Mouse (Mus musculus) liver, embryonic 11.5 days (tissue): ENCODE measurements around the gene Amt. TPM values are rescaled to one million over a fixed set of nuclear protein-coding genes. Genes with fewer than 3 reads are reported as not detected.
A peak's percentile ranks its signal among the peaks of the same experiment; 100 is the strongest.
"Not testable (repeated sequence)": the region's sequence is repeated elsewhere in the genome, so short reads cannot be mapped to it uniquely, and the experiment has no call there.

Experiments used
- ATAC-seq: fragments of 200-750 bp; cut with Nextera tagmentation; replicated peaks from 2 replicates; pipeline ENCODE4 v1.8.0; 2017; ENCODE audit warnings: moderate number of reproducible peaks, mild to moderate bottlenecking, moderate TSS enrichment, moderate library complexity; ENCODE audit not compliant: low FRiP score
- DNase-seq: peaks from one replicate; pipeline ENCODE4 v3.0.0-alpha.2; 2017; ENCODE audit warnings: low spot score
- H3K27ac ChIP-seq: fragments of 300-500 bp; sonication (generic); 2 replicates; pipeline ENCODE4 v1.5.1; 2014; ENCODE audit warnings: mild to moderate bottlenecking, low read depth, low read length, control low read depth
- H3K27me3 ChIP-seq: fragments of 300-500 bp; sonication (generic); replicated peaks from 2 replicates; pipeline ENCODE4 v1.6.1; 2014; ENCODE audit warnings: low read length, mixed read lengths; ENCODE audit not compliant: control insufficient read depth, insufficient read depth
- H3K36me3 ChIP-seq: fragments of 300-500 bp; sonication (generic); 2 replicates; pipeline ENCODE4 v1.6.1; 2014; ENCODE audit warnings: mild to moderate bottlenecking, low read length, moderate library complexity, mixed read lengths; ENCODE audit not compliant: control insufficient read depth, insufficient read depth
- H3K4me1 ChIP-seq: fragments of 300-500 bp; sonication (generic); replicated peaks from 2 replicates; pipeline ENCODE4 v1.6.1; 2014; ENCODE audit warnings: low read length, mixed read lengths; ENCODE audit not compliant: control insufficient read depth, insufficient read depth
- H3K4me2 ChIP-seq: fragments of 300-500 bp; sonication (generic); 2 replicates; pipeline ENCODE4 v1.6.1; 2014; ENCODE audit warnings: mild to moderate bottlenecking, control low read depth, moderate library complexity
- H3K4me3 ChIP-seq: fragments of 300-500 bp; sonication (generic); 2 replicates; pipeline ENCODE4 v1.5.1; 2014; ENCODE audit warnings: low read depth, low read length, control low read depth
- H3K9ac ChIP-seq: fragments of 300-500 bp; sonication (generic); 2 replicates; pipeline ENCODE4 v1.6.1; 2014; ENCODE audit warnings: low read depth, low read length, control low read depth
- H3K9me3 ChIP-seq: fragments of 300-500 bp; sonication (generic); 2 replicates; pipeline ENCODE4 v1.6.1; 2016; ENCODE audit warnings: low read length, inconsistent platforms, mixed read lengths; ENCODE audit not compliant: control insufficient read depth
- WGBS: fragments of 180-500 bp; shearing (Covaris S2); extraction: QIAGEN DNeasy Blood & Tissue Kit; methylation state at CpG from one replicate; pipeline ENCODE4 v1.1.7; 2014; 5-methylcytosine and 5-hydroxymethylcytosine counted together
- polyA plus RNA-seq: library from polyadenylated mRNA; unstranded; fragments of >200 nt; fragmentation: Nextera tagmentation; extraction: Ambion mirVana; gene quantifications from 2 replicates; pipeline ENCODE4 v1.2.1, GENCODE M21; 2014

Amt gene
- polyA plus RNA-seq, 1 experiment from 2014 or later = 16.0 TPM

DNA sequence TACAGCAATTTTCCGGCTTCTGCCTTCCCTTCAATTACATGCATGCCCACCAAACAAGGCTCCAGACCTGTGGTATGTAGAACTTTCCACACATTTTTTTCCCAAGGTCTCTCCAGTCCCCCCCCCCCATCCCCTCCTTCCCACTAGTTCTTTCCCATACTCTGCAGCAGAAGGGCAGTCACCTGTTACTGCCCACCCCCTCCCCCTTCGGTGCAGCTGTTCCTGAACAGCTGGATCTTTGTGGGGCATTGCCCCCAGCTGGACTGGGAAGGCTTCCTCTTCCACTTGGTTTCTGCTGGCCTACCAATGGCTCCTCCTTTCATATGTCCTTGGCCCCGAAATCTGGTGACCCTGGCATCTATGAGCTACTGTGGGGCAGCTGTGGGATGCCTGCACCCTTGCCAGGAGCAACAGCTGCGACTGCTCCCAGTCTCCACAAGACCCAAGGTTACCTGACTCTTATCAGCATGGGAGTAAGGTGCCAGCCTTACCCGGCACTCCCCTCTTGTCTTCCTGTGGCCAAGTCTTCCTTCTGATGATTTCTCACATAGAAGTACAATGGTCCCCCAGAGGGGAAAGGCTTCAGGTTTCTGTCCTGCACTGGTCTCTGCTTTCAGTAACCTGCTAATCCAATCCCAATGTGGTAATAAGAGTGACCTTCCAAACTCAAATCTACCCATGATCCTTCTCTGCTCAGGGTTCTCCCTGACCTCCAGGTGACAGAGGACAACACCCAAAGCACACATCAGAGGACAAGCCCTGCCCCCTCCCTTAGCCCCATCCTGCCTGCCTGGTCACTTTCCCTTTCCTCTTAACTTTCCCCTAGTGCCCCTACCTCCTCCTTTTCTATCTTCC lies 21.9 kb upstream of the Amt start:
- no peak for DNase-seq
- Histone ChIP-seq H3K4me2 (no peak overlapping the region), H3K4me3 (no peak overlapping the region), H3K27ac (no peak overlapping the region), H3K36me3 (no peaks in the 10 kb centered on the region), H3K9me3 (no peaks in the 10 kb centered on the region), H3K9ac (no peak overlapping the region), H3K27me3 (no peaks in the 10 kb centered on the region), H3K4me1 (no peaks in the 10 kb centered on the region)
- ATAC-seq = no peak
- 65% methylated on average over 5 of the region's 5 CpGs for WGBS

DNA sequence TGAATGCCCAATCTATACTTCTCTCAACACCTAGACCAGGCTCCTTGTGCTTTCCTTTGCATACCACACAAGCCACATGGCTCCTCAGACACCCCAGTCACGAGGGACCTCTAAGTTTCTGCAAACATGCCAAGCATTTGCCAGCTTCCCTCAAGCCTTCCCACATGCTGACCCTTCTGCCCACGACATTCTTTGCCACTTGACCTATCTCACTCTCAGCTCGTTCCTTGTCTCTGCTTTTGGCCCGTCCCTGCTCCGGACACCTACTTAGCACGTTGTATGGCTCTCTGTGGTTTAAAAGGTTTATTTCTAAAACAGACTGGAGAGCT lies 21.4 kb upstream of the Amt start:
- DNase-seq (no peak), ATAC-seq (no peak)
- no peaks in the 10 kb centered on the region for H3K27me3 ChIP-seq
- no peak overlapping the region for H3K27ac ChIP-seq
- no peaks in the 10 kb centered on the region for H3K4me1 ChIP-seq
- no peaks in the 10 kb centered on the region for H3K36me3 ChIP-seq
- no peaks in the 10 kb centered on the region for H3K9me3 ChIP-seq
- H3K4me2 ChIP-seq = no peak overlapping the region
- H3K4me3 ChIP-seq = no peak overlapping the region
- WGBS = 50% methylated on average over 6 of the region's 6 CpGs
- no peak overlapping the region for H3K9ac ChIP-seq

GRCm38 (mm10) chr9:108278697-108279450 lies 17.8 kb upstream of the Amt start:
- H3K9me3 ChIP-seq = no peaks in the 10 kb centered on the region

DNA sequence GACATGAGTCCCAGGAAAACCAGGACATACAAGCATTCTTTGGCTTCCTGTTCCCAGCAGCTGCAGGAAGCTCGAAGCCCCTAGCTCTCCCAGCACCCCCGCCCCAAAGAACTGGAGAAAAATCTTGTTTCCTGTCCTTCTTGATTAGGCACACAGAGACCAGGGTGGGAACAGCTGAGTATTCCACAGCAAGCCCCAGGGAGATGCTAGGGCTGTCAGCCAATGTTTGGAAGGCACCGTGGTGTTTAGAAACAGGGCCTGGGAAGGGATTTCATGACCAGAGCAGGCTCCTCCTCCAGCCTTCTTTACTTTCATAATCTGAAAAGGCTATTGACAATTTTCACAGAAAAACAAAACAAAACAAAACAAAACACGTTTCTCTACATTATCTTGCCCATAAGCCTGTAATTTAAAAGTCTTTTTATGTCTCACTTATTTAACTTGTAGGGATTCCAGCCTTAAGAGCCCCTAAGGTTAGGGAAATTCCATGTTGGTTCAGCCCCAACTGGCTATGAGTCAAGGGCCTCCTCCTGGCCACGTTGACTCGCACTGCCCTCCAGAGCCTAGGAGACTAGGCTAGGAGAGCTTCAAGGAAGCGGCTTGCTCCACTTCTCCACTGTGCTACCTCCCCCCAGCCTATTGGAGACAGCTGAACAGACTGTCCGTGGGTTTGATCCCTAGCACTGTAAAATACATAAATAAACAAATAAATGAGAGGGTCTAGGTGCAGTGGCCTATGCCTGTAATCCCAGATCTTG lies 16.4 kb upstream of the Amt start:
- no peak for DNase-seq
- H3K4me3 ChIP-seq = no peak overlapping the region
- H3K9me3 ChIP-seq = no peaks in the 10 kb centered on the region
- WGBS = 32% methylated on average over 8 of the region's 8 CpGs
- no peaks in the 10 kb centered on the region for H3K4me1 ChIP-seq
- no peak overlapping the region for H3K9ac ChIP-seq
- no peaks in the 10 kb centered on the region for H3K27me3 ChIP-seq
- H3K27ac ChIP-seq = no peak overlapping the region
- no peaks in the 10 kb centered on the region for H3K36me3 ChIP-seq
- H3K4me2 ChIP-seq = no peak overlapping the region
- ATAC-seq = no peak

More at GRCm38 (mm10) chr9:108278697-108279450, 17.8 kb upstream of the Amt start:
- no peak for ATAC-seq
- Histone ChIP-seq H3K27ac (no peak overlapping the region), H3K27me3 (no peaks in the 10 kb centered on the region), H3K4me3 (no peak overlapping the region), H3K36me3 (no peaks in the 10 kb centered on the region), H3K4me1 (no peaks in the 10 kb centered on the region), H3K9ac (no peak overlapping the region), H3K4me2 (no peak overlapping the region)
- WGBS = 67% methylated on average over 10 of the region's 10 CpGs
- DNase-seq = no peak

- Histone ChIP-seq H3K9me3 (no peaks in the 10 kb centered on the region), H3K27ac (no peak overlapping the region), H3K4me2 (no peak overlapping the region), H3K36me3 (no peaks in the 10 kb centered on the region), H3K9ac (no peak overlapping the region), H3K4me3 (no peak overlapping the region), H3K4me1 (no peaks in the 10 kb centered on the region; the same call in 1 of the 2 replicates), H3K27me3 (no peaks in the 10 kb centered on the region)
- 8% methylated on average over 6 of the region's 6 CpGs for WGBS
- peak; percentile 58 for DNase-seq
- peak; percentile 86 for ATAC-seq
These were observed 12.2 kb upstream of the Amt start for GRCm38 (mm10) chr9:108284410-108284809.

DNA sequence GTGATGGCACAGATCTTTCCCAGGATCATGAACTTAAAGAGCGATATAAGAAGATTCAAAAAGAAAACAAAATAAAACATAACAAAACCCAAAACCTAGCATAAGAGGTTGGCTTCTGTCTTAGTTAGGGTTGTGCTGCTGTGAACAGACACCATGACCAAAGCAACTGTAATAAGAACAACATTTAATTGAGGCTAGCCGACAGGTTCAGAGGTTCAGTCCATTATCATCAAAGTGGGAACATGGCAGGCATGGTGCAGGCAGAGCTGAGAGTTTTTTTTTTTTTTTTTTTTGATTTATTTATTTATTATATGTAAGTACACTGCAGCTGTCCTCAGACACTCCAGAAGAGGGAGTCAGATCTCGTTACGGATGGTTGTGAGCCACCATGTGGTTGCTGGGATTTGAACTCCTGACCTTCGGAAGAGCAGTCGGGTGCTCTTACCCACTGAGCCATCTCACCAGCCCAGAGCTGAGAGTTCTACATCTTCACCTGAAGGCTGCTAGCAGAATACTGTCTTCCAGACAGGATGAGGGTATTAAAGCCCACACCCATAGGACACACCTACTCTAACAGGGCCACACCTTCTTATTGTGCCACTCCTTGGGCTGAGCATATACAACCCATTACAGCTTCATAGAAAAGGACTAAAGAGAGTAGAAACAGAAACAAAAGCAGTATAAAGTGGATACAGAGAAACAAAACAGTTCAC lies 9.0 kb upstream of the Amt start:
- H3K27ac ChIP-seq, DNase-seq, H3K4me3 ChIP-seq, ATAC-seq, H3K9ac ChIP-seq, H3K36me3 ChIP-seq, H3K9me3 ChIP-seq, H3K4me1 ChIP-seq, H3K4me2 ChIP-seq, H3K27me3 ChIP-seq: not testable (repeated sequence)
- WGBS = 89% methylated on average over 4 of the region's 6 CpGs

DNA sequence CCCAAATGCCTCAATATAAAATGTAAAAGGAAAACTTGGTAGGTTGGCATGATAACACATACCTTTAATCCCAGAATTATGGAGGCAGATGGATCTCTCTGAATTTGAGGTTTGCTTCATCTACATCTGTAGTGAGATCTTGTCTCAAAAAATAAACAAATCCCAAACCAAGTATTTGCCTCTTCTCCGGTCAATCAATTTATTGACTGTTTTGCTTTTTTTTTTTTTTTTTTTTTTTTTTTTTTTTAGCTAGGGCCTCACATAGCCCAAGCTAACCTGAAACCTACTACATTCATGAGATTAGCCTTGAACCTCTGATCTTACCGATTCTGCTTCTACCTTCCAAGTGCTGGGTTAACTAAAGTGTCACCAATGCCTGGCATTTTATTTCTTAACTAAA lies 7.3 kb upstream of the Amt start:
- no peaks in the 10 kb centered on the region for H3K9me3 ChIP-seq
- peak overlapping the region; percentile 59 for H3K4me2 ChIP-seq
- peak overlapping the region; percentile 50; the same call in 1 of the 2 replicates for H3K4me3 ChIP-seq
- no peak overlapping the region for H3K27ac ChIP-seq
- no peak for DNase-seq
- no peak for ATAC-seq
- H3K9ac ChIP-seq = no peak overlapping the region
- peaks cover 6% of the 10 kb centered on the region for H3K4me1 ChIP-seq
- H3K27me3 ChIP-seq = no peaks in the 10 kb centered on the region
- WGBS = 57% methylated on average over 2 of the region's 2 CpGs
- H3K36me3 ChIP-seq = 0 out of 2 replicates have a peak, but pooled peaks cover under 1% of the 10 kb centered on the region
